Mouse (Mus musculus) liver, embryonic 12.5 days (tissue): ENCODE results near the gene Camsap1. TPM values are rescaled to one million over a fixed set of nuclear protein-coding genes. Genes with fewer than 3 reads are reported as not detected.

Experiments used
- ATAC-seq: fragments of 200-750 bp; cut with Nextera tagmentation; 2 replicates; pipeline ENCODE4 v1.8.0; 2017; ENCODE audit warnings: moderate number of reproducible peaks, mild to moderate bottlenecking, moderate library complexity
- H3K27ac ChIP-seq: fragments of 300-500 bp; sonication (generic); 2 replicates; pipeline ENCODE4 v1.5.1; 2016; ENCODE audit warnings: mild to moderate bottlenecking
- H3K27me3 ChIP-seq: fragments of 300-500 bp; sonication (generic); replicated peaks from 2 replicates; pipeline ENCODE4 v1.6.1; 2016; ENCODE audit warnings: mild to moderate bottlenecking, moderate library complexity
- H3K36me3 ChIP-seq: fragments of 300-500 bp; sonication (generic); 2 replicates; pipeline ENCODE4 v1.6.1; 2016; ENCODE audit warnings: mild to moderate bottlenecking, moderate library complexity
- H3K4me1 ChIP-seq: fragments of 300-500 bp; sonication (generic); 2 replicates; pipeline ENCODE4 v1.6.1; 2016
- H3K4me2 ChIP-seq: fragments of 300-500 bp; sonication (generic); 2 replicates; pipeline ENCODE4 v1.6.1; 2016; ENCODE audit warnings: mild to moderate bottlenecking, moderate library complexity
- H3K4me3 ChIP-seq: fragments of 300-500 bp; sonication (generic); 2 replicates; pipeline ENCODE4 v1.5.1; 2016; ENCODE audit warnings: mild to moderate bottlenecking, moderate library complexity
- H3K9ac ChIP-seq: fragments of 300-500 bp; sonication (generic); 2 replicates; pipeline ENCODE4 v1.6.1; 2016; ENCODE audit warnings: mild to moderate bottlenecking, moderate library complexity
- H3K9me3 ChIP-seq: fragments of 300-500 bp; sonication (generic); replicated peaks from 2 replicates; pipeline ENCODE4 v1.6.1; 2016; ENCODE audit warnings: mild to moderate bottlenecking, moderate library complexity
- WGBS: fragments of 180-500 bp; shearing (Covaris S2); methylation state at CpG from one replicate; pipeline ENCODE4 v1.1.7; 2016; ENCODE audit not compliant: insufficient replicate concordance; 5-methylcytosine and 5-hydroxymethylcytosine counted together
- polyA plus RNA-seq: library from polyadenylated mRNA; unstranded; fragments of >200 nt; fragmentation: Nextera tagmentation; extraction: Ambion mirVana; gene quantifications from 2 replicates; pipeline ENCODE4 v1.2.1, GENCODE M21; 2016

The Camsap1 gene
- polyA plus RNA-seq, 1 experiment from 2014 or later: 13.0 TPM

DNA sequence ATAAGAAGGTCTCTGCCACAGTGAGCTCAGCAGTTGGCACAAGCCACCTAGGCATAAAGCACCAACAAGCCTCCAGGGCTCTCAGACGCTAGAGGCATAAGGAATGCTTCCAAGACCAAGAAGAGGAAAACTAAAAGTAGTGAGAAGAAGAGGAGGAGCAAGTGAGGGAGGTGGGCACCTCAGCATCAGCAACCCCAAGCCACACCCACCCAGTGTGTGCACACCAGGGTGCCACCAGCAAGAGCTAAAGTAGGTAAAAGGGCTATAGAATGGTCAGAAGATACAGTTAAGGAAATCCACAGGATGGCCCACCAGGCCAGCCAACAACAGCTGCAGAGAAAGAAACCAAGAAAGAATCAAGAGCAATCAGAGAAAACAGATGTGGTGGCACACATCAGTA, 28.3 kb upstream of the Camsap1 start:
- peak overlapping the region; percentile 99 for H3K27ac ChIP-seq
- H3K4me1 ChIP-seq: peaks cover 77% of the 10 kb centered on the region
- WGBS: 82% methylated on average over 1 of the region's 1 CpGs
- no peak for ATAC-seq
- peak overlapping the region; percentile 62 for H3K4me3 ChIP-seq
- H3K9me3 ChIP-seq: no peaks in the 10 kb centered on the region
- peaks cover 100% of the 10 kb centered on the region for H3K36me3 ChIP-seq
- H3K9ac ChIP-seq: peak overlapping the region; percentile 81
- peak overlapping the region; percentile 80 for H3K4me2 ChIP-seq
- no peaks in the 10 kb centered on the region for H3K27me3 ChIP-seq

DNA sequence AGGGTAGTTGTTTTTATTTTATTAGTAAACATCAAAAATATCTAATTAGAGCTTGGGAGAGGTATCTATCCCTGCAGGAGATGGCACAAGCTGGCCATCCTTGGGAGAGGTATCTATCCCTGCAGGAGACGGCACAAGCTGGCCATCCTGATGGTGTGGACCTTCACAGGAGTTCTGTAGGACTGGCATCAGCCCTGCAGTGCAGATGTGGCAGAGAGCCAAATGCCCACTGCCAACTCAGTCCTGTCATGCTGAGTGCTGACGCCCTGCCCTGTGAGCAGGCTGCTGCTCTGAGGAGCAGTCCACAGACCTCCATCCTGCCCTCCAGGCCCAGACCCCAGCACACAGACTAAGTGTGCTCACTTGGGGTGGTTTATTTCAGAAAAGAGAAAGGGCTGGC, 18.9 kb upstream of the Camsap1 start:
- H3K27ac ChIP-seq: no peak overlapping the region
- H3K4me1 ChIP-seq: 0 out of 2 replicates have a peak, but pooled peaks cover 4% of the 10 kb centered on the region
- no peak overlapping the region for H3K4me3 ChIP-seq
- no peaks in the 10 kb centered on the region for H3K27me3 ChIP-seq
- H3K4me2 ChIP-seq: no peak overlapping the region
- no peaks in the 10 kb centered on the region for H3K9me3 ChIP-seq
- 88% methylated on average over 2 of the region's 2 CpGs for WGBS
- H3K36me3 ChIP-seq: peaks cover 100% of the 10 kb centered on the region
- no peak for ATAC-seq
- H3K9ac ChIP-seq: no peak overlapping the region

DNA sequence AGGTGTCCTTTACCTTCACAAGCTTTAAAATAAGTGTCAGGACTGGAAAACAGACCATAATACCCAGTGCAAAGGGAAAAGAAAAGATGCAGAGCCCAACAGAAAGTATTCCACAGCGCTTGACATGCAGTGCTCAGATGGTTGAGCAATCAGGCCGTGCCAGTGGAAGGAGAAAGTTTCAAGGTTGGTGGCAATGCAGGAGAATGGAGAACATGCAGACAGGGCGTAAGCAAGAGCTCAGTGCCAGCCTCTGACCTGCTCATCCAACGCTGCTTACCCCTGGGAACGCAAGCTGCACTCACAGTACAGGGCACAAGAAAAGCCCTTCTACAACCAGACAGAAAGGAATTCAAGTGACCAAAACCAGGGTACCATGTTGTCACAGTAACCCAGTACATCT, 18.1 kb upstream of the Camsap1 start:
- H3K9ac ChIP-seq: no peak overlapping the region

DNA sequence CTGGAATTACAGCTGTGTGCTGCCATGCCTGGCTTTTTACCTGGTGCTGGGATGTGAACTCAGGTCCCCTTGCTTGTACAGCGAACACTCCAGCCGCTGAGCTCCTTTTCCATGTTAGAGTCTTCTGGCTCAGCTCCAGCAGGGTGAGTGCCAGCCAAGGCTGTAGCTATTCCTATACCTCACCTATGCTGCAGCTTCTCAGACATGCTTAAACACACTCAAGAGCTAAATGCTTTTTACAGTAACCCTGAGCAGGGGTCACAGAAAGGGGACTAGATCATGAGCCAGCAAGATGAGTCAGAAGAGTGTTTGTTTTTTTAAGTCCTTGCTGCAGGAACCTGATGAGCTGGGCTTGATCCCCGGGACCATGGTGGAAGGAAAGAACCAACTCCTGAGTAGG, 14.6 kb upstream of the Camsap1 start:
- ATAC-seq: no peak

More for the DNA sequence above, 18.1 kb upstream of the Camsap1 start:
- H3K9me3 ChIP-seq: no peaks in the 10 kb centered on the region
- no peak for ATAC-seq
- 97% methylated on average over 5 of the region's 5 CpGs for WGBS
- H3K27me3 ChIP-seq: no peaks in the 10 kb centered on the region
- H3K27ac ChIP-seq: no peak overlapping the region
- H3K4me3 ChIP-seq: no peak overlapping the region
- 0 out of 2 replicates have a peak, but pooled peaks cover 4% of the 10 kb centered on the region for H3K4me1 ChIP-seq
- no peak overlapping the region for H3K4me2 ChIP-seq
- H3K36me3 ChIP-seq: peaks cover 100% of the 10 kb centered on the region

DNA sequence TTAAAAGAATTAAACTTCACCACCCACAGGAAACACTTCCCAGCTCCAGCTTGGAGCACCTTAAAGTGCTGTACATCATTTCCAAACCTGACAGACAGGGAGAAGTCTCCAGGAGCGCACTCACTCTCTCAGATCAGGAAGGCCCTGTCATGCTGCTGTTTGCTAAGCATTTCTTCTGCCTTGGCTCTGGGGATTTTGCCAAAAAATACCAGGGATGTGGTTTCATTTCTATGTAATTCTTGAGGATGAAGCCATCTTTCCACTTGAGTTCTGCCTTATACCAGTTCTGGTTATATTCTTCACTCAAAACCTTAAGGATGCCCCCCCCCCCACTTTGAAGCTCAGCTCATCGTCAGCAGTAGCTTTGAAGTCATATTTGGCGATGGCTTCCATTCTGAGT, 11.7 kb upstream of the Camsap1 start:
- no peaks in the 10 kb centered on the region for H3K9me3 ChIP-seq
- H3K4me3 ChIP-seq: no peak overlapping the region
- H3K4me1 ChIP-seq: peaks cover 16% of the 10 kb centered on the region
- no peak overlapping the region for H3K4me2 ChIP-seq
- ATAC-seq: no peak
- H3K27me3 ChIP-seq: no peaks in the 10 kb centered on the region
- H3K27ac ChIP-seq: peak overlapping the region; percentile 8; the same call in 1 of the 2 replicates
- WGBS: 74% methylated on average over 3 of the region's 3 CpGs
- no peak overlapping the region for H3K9ac ChIP-seq
- H3K36me3 ChIP-seq: peaks cover 64% of the 10 kb centered on the region

More for the DNA sequence above, 14.6 kb upstream of the Camsap1 start:
- peak overlapping the region; percentile 11; the same call in 1 of the 2 replicates for H3K27ac ChIP-seq
- no peak overlapping the region for H3K4me2 ChIP-seq
- H3K36me3 ChIP-seq: peaks cover 93% of the 10 kb centered on the region
- H3K27me3 ChIP-seq: no peaks in the 10 kb centered on the region
- peaks cover 9% of the 10 kb centered on the region for H3K4me1 ChIP-seq
- H3K9ac ChIP-seq: no peak overlapping the region
- WGBS: 91% methylated on average over 3 of the region's 3 CpGs
- no peaks in the 10 kb centered on the region for H3K9me3 ChIP-seq
- H3K4me3 ChIP-seq: no peak overlapping the region

DNA sequence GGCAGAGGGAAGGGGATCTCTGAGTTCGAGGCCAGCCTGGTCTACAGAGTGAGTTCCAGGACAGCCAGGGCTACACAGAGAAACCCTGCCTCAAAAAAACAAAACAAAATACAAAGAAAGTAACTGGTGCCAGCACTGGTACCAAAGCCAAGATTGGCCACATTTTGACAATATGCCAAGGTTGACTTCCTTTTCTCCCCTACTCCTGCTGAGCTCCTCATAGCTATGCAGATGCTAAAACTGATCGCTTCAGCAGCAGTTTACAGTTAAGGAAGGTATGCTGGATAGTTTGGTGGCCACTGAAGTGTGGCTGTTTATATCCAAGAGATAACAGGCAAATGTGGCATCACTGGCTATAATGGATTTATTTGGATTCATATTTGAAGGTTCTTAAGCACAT, 9.2 kb upstream of the Camsap1 start:
- no peak for ATAC-seq
- Histone ChIP-seq H3K9ac (no peak overlapping the region), H3K4me2 (no peak overlapping the region), H3K27me3 (no peaks in the 10 kb centered on the region), H3K4me1 (peaks cover 19% of the 10 kb centered on the region), H3K36me3 (peaks cover 39% of the 10 kb centered on the region), H3K27ac (0 out of 2 replicates have a peak overlapping the region, but pooled peaks have one; percentile 42), H3K9me3 (no peaks in the 10 kb centered on the region), H3K4me3 (no peak overlapping the region)
- WGBS: 72% methylated on average over 2 of the region's 2 CpGs

DNA sequence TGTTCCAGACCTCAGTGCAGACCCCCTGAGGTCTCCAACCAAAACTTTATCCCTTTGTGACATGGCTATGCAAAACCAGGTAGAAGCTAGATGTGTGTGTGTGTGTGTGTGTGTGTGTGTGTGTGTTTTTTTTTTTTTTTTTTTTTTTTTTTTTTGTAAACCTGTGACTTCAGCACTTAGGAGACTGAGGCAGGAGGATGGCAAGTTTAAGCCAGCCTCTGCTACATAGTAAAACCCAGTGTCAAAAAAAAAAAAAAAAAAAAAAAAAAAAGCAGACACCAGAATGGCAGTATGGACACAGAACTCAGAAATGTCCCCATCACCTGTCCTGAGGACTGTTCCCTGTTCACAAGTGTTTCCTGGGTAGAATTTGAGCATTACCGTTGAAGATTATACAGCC, 6.6 kb upstream of the Camsap1 start:
- Histone ChIP-seq H3K36me3 (peaks cover 13% of the 10 kb centered on the region), H3K4me2 (no peak overlapping the region), H3K4me1 (peaks cover 19% of the 10 kb centered on the region), H3K4me3 (no peak overlapping the region), H3K9ac (no peak overlapping the region), H3K27ac (no peak overlapping the region), H3K27me3 (peaks cover 20% of the 10 kb centered on the region), H3K9me3 (no peaks in the 10 kb centered on the region)
- ATAC-seq: no peak
- WGBS: 78% methylated on average over 1 of the region's 1 CpGs

DNA sequence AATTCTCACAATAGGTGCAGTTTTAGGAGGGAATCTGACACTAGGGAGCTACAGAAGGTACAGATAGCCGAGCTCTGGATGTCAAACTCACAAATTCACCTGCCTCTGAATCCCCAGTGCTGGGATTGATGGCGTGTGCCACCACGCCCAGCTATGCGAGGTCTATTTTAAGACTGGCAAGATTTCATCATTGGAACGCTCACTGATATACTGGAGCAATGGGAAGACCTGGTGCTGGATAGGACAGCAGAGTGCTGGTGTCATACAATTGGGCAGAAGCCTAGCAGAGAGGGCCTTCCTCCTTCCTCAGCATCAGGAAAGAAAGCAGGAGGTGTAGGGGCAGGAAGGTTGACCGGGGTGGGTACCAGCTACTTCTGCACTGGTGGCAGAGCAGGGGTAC, 4.7 kb upstream of the Camsap1 start:
- no peak for ATAC-seq
- Histone ChIP-seq H3K27me3 (peaks cover 28% of the 10 kb centered on the region), H3K27ac (no peak overlapping the region), H3K4me1 (peaks cover 25% of the 10 kb centered on the region), H3K9me3 (no peaks in the 10 kb centered on the region), H3K4me2 (no peak overlapping the region), H3K36me3 (no peaks in the 10 kb centered on the region), H3K9ac (no peak overlapping the region), H3K4me3 (no peak overlapping the region)
- WGBS: 74% methylated on average over 6 of the region's 6 CpGs

DNA sequence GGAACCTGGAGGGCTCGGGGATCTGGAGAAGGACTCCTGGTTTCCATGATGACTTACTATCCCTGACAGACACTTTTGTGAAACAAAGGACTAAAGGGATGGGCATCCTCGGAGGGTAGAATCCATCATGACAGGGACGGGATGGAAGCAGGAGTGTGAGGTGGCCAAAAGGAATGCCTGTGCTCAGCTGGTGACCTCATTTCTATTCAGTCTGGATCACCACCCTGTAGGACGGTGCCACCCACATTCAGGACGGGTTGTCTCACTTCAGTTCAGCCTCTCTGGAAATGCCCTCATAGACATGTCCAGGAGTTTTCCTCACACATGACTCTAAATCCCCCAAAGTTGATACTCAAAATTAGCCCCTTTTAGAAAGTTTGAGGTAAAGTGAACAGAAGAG, 3.5 kb upstream of the Camsap1 start:
- Histone ChIP-seq H3K4me1 (peaks cover 21% of the 10 kb centered on the region), H3K4me2 (no peak overlapping the region), H3K27ac (no peak overlapping the region), H3K27me3 (peaks cover 28% of the 10 kb centered on the region), H3K36me3 (no peaks in the 10 kb centered on the region), H3K4me3 (no peak overlapping the region), H3K9me3 (no peaks in the 10 kb centered on the region), H3K9ac (no peak overlapping the region)
- WGBS: 63% methylated on average over 5 of the region's 5 CpGs
- ATAC-seq: no peak

DNA sequence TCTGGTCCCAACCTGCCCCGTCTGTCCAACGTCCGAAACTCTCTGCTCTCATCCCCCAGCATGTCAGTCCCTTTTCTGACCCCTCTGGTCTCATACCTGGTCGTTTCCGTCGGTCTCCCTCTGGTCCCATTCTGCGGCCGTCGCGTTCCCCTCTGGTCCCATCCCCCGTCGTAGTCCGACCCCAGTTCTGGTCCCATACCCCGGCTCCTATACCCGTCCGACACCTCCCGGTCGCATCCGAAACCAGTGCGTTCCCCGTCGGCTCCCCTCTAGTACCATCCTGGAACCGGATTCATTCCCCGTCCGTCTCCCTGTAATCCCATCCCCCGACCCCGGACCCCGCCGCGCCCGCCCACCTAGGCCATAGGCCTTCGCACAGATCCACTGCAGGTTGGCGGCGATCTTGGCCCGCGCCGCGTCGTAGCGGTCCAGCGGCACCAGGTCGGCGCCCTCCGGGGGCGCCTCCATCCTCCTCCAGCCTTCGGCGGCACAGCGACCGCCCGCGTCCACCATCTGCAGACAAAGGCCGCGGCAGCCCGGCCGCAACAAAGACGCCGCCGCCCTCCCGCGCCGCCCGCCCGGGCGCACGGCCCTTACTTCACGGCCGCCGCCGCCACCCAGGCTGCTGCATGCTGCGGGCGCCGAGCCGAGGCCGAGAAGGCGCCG, 523 bp downstream of the Camsap1 start:
- Histone ChIP-seq H3K4me3 (peak overlapping the region; percentile 95), H3K27me3 (peaks cover 28% of the 10 kb centered on the region), H3K27ac (peak overlapping the region; percentile 91), H3K4me2 (peak overlapping the region; percentile 96), H3K4me1 (peaks cover 58% of the 10 kb centered on the region), H3K36me3 (0 out of 2 replicates have a peak, but pooled peaks cover 4% of the 10 kb centered on the region), H3K9me3 (no peaks in the 10 kb centered on the region), H3K9ac (peak overlapping the region; percentile 97)
- no peak for ATAC-seq
- under 1% methylated on average over 75 of the region's 76 CpGs for WGBS

DNA sequence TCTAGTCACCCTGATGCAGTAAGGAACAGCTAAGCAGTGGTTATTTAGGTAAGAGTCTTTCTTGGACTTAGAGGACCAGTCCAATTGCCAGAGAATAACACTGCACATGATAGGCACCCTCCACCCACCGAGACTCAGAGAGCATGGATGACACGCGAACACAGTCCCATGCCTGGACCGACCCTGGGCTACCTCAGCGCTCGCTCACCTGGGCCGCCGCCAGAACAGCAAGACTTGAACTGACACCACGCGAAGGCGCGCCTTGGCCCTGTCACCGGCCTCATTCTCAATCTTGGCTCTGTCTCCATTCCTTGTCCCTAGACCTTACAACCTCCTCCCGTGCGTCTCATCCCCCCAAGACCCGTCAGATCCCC, 1.0 kb downstream of the Camsap1 start:
- Histone ChIP-seq H3K4me3 (peak overlapping the region; percentile 95), H3K4me2 (peak overlapping the region; percentile 96), H3K27ac (peak overlapping the region; percentile 91), H3K27me3 (peaks cover 28% of the 10 kb centered on the region), H3K36me3 (0 out of 2 replicates have a peak, but pooled peaks cover 6% of the 10 kb centered on the region), H3K9ac (peak overlapping the region; percentile 97), H3K9me3 (no peaks in the 10 kb centered on the region), H3K4me1 (peaks cover 58% of the 10 kb centered on the region)
- 2% methylated on average over 16 of the region's 16 CpGs for whole genome bisulfite sequencing
- no peak for ATAC-seq

DNA sequence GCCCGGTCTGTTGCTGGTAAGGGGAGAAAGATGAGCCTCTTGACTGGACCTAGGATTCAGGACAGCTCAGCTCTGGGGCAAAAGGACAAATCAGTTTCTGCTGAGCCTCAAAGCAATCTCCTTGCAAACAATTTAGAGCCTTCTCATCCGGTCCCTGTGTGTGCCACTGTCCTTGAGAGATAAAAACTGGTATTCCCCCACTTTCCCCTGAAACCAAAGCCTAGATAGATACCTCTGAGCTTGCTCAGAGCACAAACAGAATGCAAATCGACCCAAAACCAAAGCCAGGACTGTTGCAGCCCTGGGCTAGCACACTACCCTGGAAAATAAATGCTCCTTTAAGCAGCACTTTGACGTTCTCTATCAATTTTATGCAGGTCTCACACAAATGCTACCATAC, 4.1 kb downstream of the Camsap1 start:
- Histone ChIP-seq H3K4me2 (no peak overlapping the region), H3K36me3 (peaks cover 8% of the 10 kb centered on the region; the same call in 1 of the 2 replicates), H3K4me1 (peaks cover 71% of the 10 kb centered on the region), H3K4me3 (no peak overlapping the region), H3K9ac (no peak overlapping the region), H3K27me3 (0 out of 2 replicates have a peak, but pooled peaks cover 1% of the 10 kb centered on the region), H3K27ac (no peak overlapping the region; the same call in 1 of the 2 replicates), H3K9me3 (no peaks in the 10 kb centered on the region)
- 57% methylated on average over 4 of the region's 4 CpGs for WGBS
- no peak for ATAC-seq
